Mouse (Mus musculus): Measurements from ENCODE around the gene Mdm4.

DNA sequence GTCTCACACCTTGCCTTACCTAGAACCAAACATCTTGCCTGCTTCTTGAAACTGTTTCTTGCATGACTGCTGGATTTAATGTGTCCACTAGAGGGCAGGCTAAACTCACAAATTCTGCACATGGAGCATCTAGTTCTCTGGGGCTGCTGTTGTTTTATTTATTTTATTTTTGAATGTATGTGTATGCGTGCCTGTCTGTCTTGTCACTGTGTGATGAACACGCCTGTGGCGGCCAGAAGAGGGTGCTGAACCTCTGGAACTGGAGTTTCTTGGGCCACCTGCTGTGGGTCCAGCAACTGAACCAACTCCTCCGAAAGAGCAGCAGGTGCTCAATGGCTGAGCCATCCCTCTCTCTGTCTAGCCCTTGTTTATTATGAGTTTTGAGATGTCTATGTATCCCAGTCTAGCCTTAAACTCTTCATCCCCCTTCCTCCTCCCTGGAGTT lies 9.2 kb upstream of the Mdm4 start:
- peak; percentile 87 for TF ChIP-seq CTCF (conservative IDR thresholded peaks at IDR 0.05; ENCODE audit: low read length)
- TF ChIP-seq NANOG (IDR thresholded peaks at IDR 0.05; ENCODE audit: borderline replicate concordance, low read length): no peak

Data from E14TG2a.4 (cell line).